Mouse (Mus musculus) liver, postnatal 0 days (tissue): ENCODE results near the gene Bco2. TPM values are rescaled to one million over a fixed set of nuclear protein-coding genes. Genes with fewer than 3 reads are reported as not detected.

ENCODE experiments used
- ATAC-seq: fragments of 200-750 bp; cut with Nextera tagmentation; 2 replicates; pipeline ENCODE4 v1.8.0; 2017; ENCODE audit warnings: mild to moderate bottlenecking, moderate library complexity
- DNase-seq: peaks from one replicate; pipeline ENCODE4 v3.0.0-alpha.2; 2016
- H3K27ac ChIP-seq: fragments of 300-500 bp; sonication (generic); 2 replicates; pipeline ENCODE4 v1.5.1; 2014; ENCODE audit warnings: antibody characterized with exemption, moderate library complexity, mild to moderate bottlenecking, low read depth
- H3K27me3 ChIP-seq: fragments of 300-500 bp; sonication (generic); 2 replicates; pipeline ENCODE4 v1.6.1; 2014; ENCODE audit warnings: low read length, control low read depth, mixed read lengths; ENCODE audit not compliant: insufficient read depth
- H3K36me3 ChIP-seq: fragments of 300-500 bp; sonication (generic); replicated peaks from 2 replicates; pipeline ENCODE4 v1.6.1; 2014; ENCODE audit warnings: mild to moderate bottlenecking, control low read depth, low read length, moderate library complexity, mixed read lengths; ENCODE audit not compliant: insufficient read depth
- H3K4me1 ChIP-seq: fragments of 300-500 bp; sonication (generic); 2 replicates; pipeline ENCODE4 v1.6.1; 2014; ENCODE audit warnings: antibody characterized with exemption, mild to moderate bottlenecking, control low read depth; ENCODE audit not compliant: insufficient read depth
- H3K4me2 ChIP-seq: fragments of 300-500 bp; sonication (generic); 2 replicates; pipeline ENCODE4 v1.6.1; 2014; ENCODE audit warnings: low read depth, mild to moderate bottlenecking, low read length, moderate library complexity, mixed read lengths
- H3K4me3 ChIP-seq: fragments of 300-500 bp; sonication (generic); 2 replicates; pipeline ENCODE4 v1.5.1; 2014; ENCODE audit warnings: low read depth, low read length
- H3K9ac ChIP-seq: fragments of 300-500 bp; sonication (generic); replicated peaks from 2 replicates; pipeline ENCODE4 v1.6.1; 2014; ENCODE audit warnings: mild to moderate bottlenecking, moderate library complexity
- H3K9me3 ChIP-seq: fragments of 300-500 bp; sonication (generic); 2 replicates; pipeline ENCODE4 v1.6.1; 2016; ENCODE audit warnings: mild to moderate bottlenecking, control low read depth, low read length, mixed read lengths
- CTCF ChIP-seq: sonication (generic); IDR thresholded peaks from 2 replicates; pipeline ENCODE4 v1.5.1; 2016; ENCODE audit warnings: antibody characterized with exemption, low read depth
- EP300 ChIP-seq: IDR thresholded peaks from 2 replicates; pipeline ENCODE4 v1.6.1; 2016; ENCODE audit warnings: antibody characterized with exemption, low read depth, mild to moderate bottlenecking
- WGBS: fragments of 180-500 bp; shearing (Covaris S2); extraction: QIAGEN DNeasy Blood & Tissue Kit; methylation state at CpG from one replicate; pipeline ENCODE4 v1.1.7; 2014; ENCODE audit not compliant: insufficient replicate concordance; 5-methylcytosine and 5-hydroxymethylcytosine counted together
- polyA plus RNA-seq: library from polyadenylated mRNA; unstranded; fragments of >200 nt; fragmentation: Nextera tagmentation; extraction: Ambion mirVana; gene quantifications from 2 replicates; pipeline ENCODE4 v1.2.1, GENCODE M21; 2015

The Bco2 gene
- polyA plus RNA-seq, 1 experiment from 2014 or later: 1.1 TPM

GRCm38 (mm10) chr9:50494311-50494710, 60.7 kb downstream of the Bco2 start, which contains the start of gene Plet1:
TSS of gene Plet1 (plus strand) at chr9:50494525.
- H3K4me3 ChIP-seq: no peak within 1 kb of the TSS
- no peak within 1 kb of the TSS for H3K4me2 ChIP-seq
- no peak for TF ChIP-seq CTCF
- TF ChIP-seq EP300: no peak
- DNase-seq: no peak
- 82% methylated on average over 6 of the region's 6 CpGs for WGBS
- H3K4me1 ChIP-seq: peaks cover 8% of the 10 kb centered on the region; the same call in 1 of the 2 replicates
- H3K27ac ChIP-seq: no peak within 1 kb of the TSS
- H3K36me3 ChIP-seq: no peaks in the 10 kb centered on the region
- no peak for ATAC-seq
- H3K9ac ChIP-seq: no peak within 1 kb of the TSS
- no peaks in the 10 kb centered on the region for H3K27me3 ChIP-seq
- H3K9me3 ChIP-seq: no peaks in the 10 kb centered on the region

GRCm38 (mm10) chr9:50493777-50494176, 61.2 kb downstream of the Bco2 start:
- Histone ChIP-seq H3K4me2 (no peak overlapping the region), H3K4me1 (peaks cover 8% of the 10 kb centered on the region; the same call in 1 of the 2 replicates), H3K4me3 (no peak overlapping the region), H3K9me3 (no peaks in the 10 kb centered on the region), H3K27me3 (no peaks in the 10 kb centered on the region), H3K36me3 (no peaks in the 10 kb centered on the region), H3K9ac (no peak overlapping the region), H3K27ac (no peak overlapping the region)
- ATAC-seq (no peak), DNase-seq (no peak)
- 68% methylated on average over 2 of the region's 2 CpGs for WGBS
- TF ChIP-seq CTCF (no peak), EP300 (no peak)

- Histone ChIP-seq H3K4me3 (no peak overlapping the region), H3K4me2 (no peak overlapping the region), H3K9ac (no peak overlapping the region), H3K4me1 (0 out of 2 replicates have a peak, but pooled peaks cover 3% of the 10 kb centered on the region), H3K9me3 (no peaks in the 10 kb centered on the region), H3K27me3 (no peaks in the 10 kb centered on the region), H3K27ac (no peak overlapping the region), H3K36me3 (no peaks in the 10 kb centered on the region)
- ATAC-seq (no peak), DNase-seq (no peak)
- TF ChIP-seq EP300 (no peak), CTCF (no peak)
- 56% methylated on average over 2 of the region's 2 CpGs for WGBS
Measured at GRCm38 (mm10) chr9:50491531-50492045, 63.4 kb downstream of the Bco2 start.

GRCm38 (mm10) chr9:50490836-50491235, 64.1 kb downstream of the Bco2 start:
- no peak overlapping the region for H3K4me3 ChIP-seq
- H3K4me2 ChIP-seq: no peak overlapping the region
- TF ChIP-seq CTCF: no peak
- no peak for TF ChIP-seq EP300
- ATAC-seq (no peak), DNase-seq (no peak)
- no peak overlapping the region for H3K9ac ChIP-seq
- H3K27ac ChIP-seq: no peak overlapping the region
- peaks cover 2% of the 10 kb centered on the region; the same call in 1 of the 2 replicates for H3K4me1 ChIP-seq
- no peaks in the 10 kb centered on the region for H3K36me3 ChIP-seq
- no peaks in the 10 kb centered on the region for H3K27me3 ChIP-seq
- H3K9me3 ChIP-seq: no peaks in the 10 kb centered on the region

GRCm38 (mm10) chr9:50485521-50485920, 69.5 kb downstream of the Bco2 start:
- Histone ChIP-seq H3K27ac (no peak overlapping the region), H3K27me3 (no peaks in the 10 kb centered on the region), H3K9ac (no peak overlapping the region), H3K36me3 (no peaks in the 10 kb centered on the region), H3K4me3 (peak overlapping the region; percentile 15; the same call in 1 of the 2 replicates), H3K9me3 (no peaks in the 10 kb centered on the region), H3K4me1 (peaks cover 4% of the 10 kb centered on the region; the same call in 1 of the 2 replicates), H3K4me2 (peak overlapping the region; percentile 53)
- ATAC-seq (peak; percentile 31; the same call in 1 of the 2 replicates), DNase-seq (no peak)
- TF ChIP-seq EP300: no peak
- TF ChIP-seq CTCF: no peak
- WGBS: 28% methylated on average over 10 of the region's 10 CpGs

Other genes starting within 250 kb of the Bco2 start
- gene Rpl10-ps3, start 210.2 kb downstream of the Bco2 start, polyA plus RNA-seq: 185 and 194 TPM in 2 replicates
- gene Plet1, start 60.7 kb downstream of the Bco2 start, polyA plus RNA-seq: 0.71 and 1.0 TPM in 2 replicates
- gene Pts, start 26.5 kb downstream of the Bco2 start, polyA plus RNA-seq: 44.6 and 48.9 TPM in 2 replicates
- gene Il18, start 354 bp downstream of the Bco2 start, polyA plus RNA-seq: 19.1 and 19.8 TPM in 2 replicates
- not detected in 2 replicates for gene Tex12, start 6.1 kb upstream of the Bco2 start, polyA plus RNA-seq
- 454 and 476 TPM in 2 replicates for gene Sdhd, start 48.6 kb upstream of the Bco2 start, polyA plus RNA-seq
- 198 and 212 TPM in 2 replicates for gene Timm8b, start 48.7 kb upstream of the Bco2 start, polyA plus RNA-seq
- gene Pih1d2, start 62.1 kb upstream of the Bco2 start, polyA plus RNA-seq: 0.51 and 0.73 TPM in 2 replicates
- 8.3 and 9.2 TPM in 2 replicates for gene Nkapd1, start 62.3 kb upstream of the Bco2 start, polyA plus RNA-seq
- 25.5 and 26.1 TPM in 2 replicates for gene Dlat, start 104.6 kb upstream of the Bco2 start, polyA plus RNA-seq
- gene Dixdc1, start 184.3 kb upstream of the Bco2 start, polyA plus RNA-seq: 3.6 and 3.7 TPM in 2 replicates
- gene 2310030G06Rik, start 191.4 kb upstream of the Bco2 start, polyA plus RNA-seq: 11.6 and 13.9 TPM in 2 replicates
- 9.1 and 14.2 TPM in 2 replicates for gene Cryab, start 196.1 kb upstream of the Bco2 start, polyA plus RNA-seq
- 0.86 and 1.2 TPM in 2 replicates for gene Hspb2, start 197.2 kb upstream of the Bco2 start, polyA plus RNA-seq
- gene Fdxacb1, start 213.1 kb upstream of the Bco2 start, polyA plus RNA-seq: 4.9 and 6.6 TPM in 2 replicates
- gene Alg9, start 219.8 kb upstream of the Bco2 start, polyA plus RNA-seq: 7.5 and 8.6 TPM in 2 replicates
- gene 1110032A03Rik, start 220.3 kb upstream of the Bco2 start, polyA plus RNA-seq: 34.6 and 36.2 TPM in 2 replicates